Mouse (Mus musculus) heart, postnatal 36 days (tissue): ENCODE data around the gene Mpv17. TPM values are rescaled to one million over a fixed set of nuclear protein-coding genes. Genes with fewer than 3 reads are reported as not detected.

Experiments used
- DNase-seq, 2 experiments: peaks; one replicate each; pipeline ENCODE4 v3.0.0; 2021 to 2022
- intact Hi-C: fragments of 180-260 bp; cut with DNase I; formaldehyde crosslinking; loops from one replicate; pipeline ENCODE4 v1.15.1; 2025
- total RNA-seq, 2 experiments: library from RNA; stranded (reverse); gene quantifications; 2 replicates each; pipeline ENCODE4 v1.2.3; 2021

Gene Mpv17
- total RNA-seq, 2 experiments from 2014 or later: 50.7 to 52.0 TPM

- intact Hi-C loops: loop anchor here (5.0 kb wide), 1 partner anchor 102 kb away; the partner anchor contains the start of gene Ift172
- no peak for DNase-seq
Observed at GRCm38 (mm10) chr5:31190201-31190600, 36.1 kb upstream of the Mpv17 start.

GRCm38 (mm10) chr5:31188223-31188840, 34.3 kb upstream of the Mpv17 start:
- no peak for DNase-seq
- intact Hi-C loops: loop anchor here (5.0 kb wide), 1 partner anchor 139 kb away; no protein-coding TSS in a partner anchor

GRCm38 (mm10) chr5:31183678-31184077, 29.6 kb upstream of the Mpv17 start:
- no peak for DNase-seq
- intact Hi-C loops: no loop called here

- intact Hi-C loops: no loop called here
- DNase-seq: no peak
Observed at GRCm38 (mm10) chr5:31181183-31181770, 27.2 kb upstream of the Mpv17 start.

- peak; percentile 94 to 96 for DNase-seq
- intact Hi-C loops: loop anchor here (1.0 to 2.0 kb wide), 2 partner anchors 12 to 61 kb away; partner anchors contain the start of genes Gm9970 and Nrbp1
Observed at GRCm38 (mm10) chr5:31179766-31180630, 25.9 kb upstream of the Mpv17 start, which contains the start of the genes Gm29609 and Gtf3c2. Gm29609 (minus strand) TSS chr5:31179911. Gtf3c2 (minus strand) TSS chr5:31180144.

GRCm38 (mm10) chr5:31179301-31179765, 25.3 kb upstream of the Mpv17 start:
- intact Hi-C loops: loop anchor here (2.0 kb wide), 1 partner anchor 61 kb away; the partner anchor contains the start of genes Gm9970 and Nrbp1

GRCm38 (mm10) chr5:31168630-31169029, 14.6 kb upstream of the Mpv17 start:
- intact Hi-C loops: no loop called here
- DNase-seq: no peak

More at GRCm38 (mm10) chr5:31179301-31179765, 25.3 kb upstream of the Mpv17 start:
- no peak for DNase-seq

GRCm38 (mm10) chr5:31164878-31165277, 10.8 kb upstream of the Mpv17 start:
- intact Hi-C loops: no loop called here
- no peak for DNase-seq

- DNase-seq: no peak
- intact Hi-C loops: no loop called here
Observed at GRCm38 (mm10) chr5:31162462-31162861, 8.4 kb upstream of the Mpv17 start.

GRCm38 (mm10) chr5:31153516-31154151, 417 bp downstream of the Mpv17 start:
- intact Hi-C loops: loop anchor here (5.0 kb wide), 1 partner anchor 174 kb away; no protein-coding TSS in a partner anchor
- peak in 1 of 2 experiments; percentile 47 for DNase-seq

- intact Hi-C loops: loop anchor here (5.0 kb wide), 1 partner anchor 176 kb away; no protein-coding TSS in a partner anchor
- DNase-seq: peak in 1 of 2 experiments; percentile 40
Observed at GRCm38 (mm10) chr5:31151746-31152145, 2.3 kb downstream of the Mpv17 start.

- intact Hi-C loops: loop anchor here (5.0 kb wide), 1 partner anchor 178 kb away; no protein-coding TSS in a partner anchor
- no peak for DNase-seq
Observed at GRCm38 (mm10) chr5:31149781-31150180, 4.3 kb downstream of the Mpv17 start.

- DNase-seq: no peak
- intact Hi-C loops: no loop called here
Observed at GRCm38 (mm10) chr5:31138968-31139425, 15.1 kb downstream of the Mpv17 start.

GRCm38 (mm10) chr5:31138241-31138967, 15.6 kb downstream of the Mpv17 start, which contains the start of gene Ucn:
Ucn (minus strand) TSS chr5:31138829.
- intact Hi-C loops: no loop called here
- DNase-seq: no peak

- intact Hi-C loops: no loop called here
- DNase-seq: no peak
Observed at GRCm38 (mm10) chr5:31137658-31138057, 16.4 kb downstream of the Mpv17 start.

- intact Hi-C loops: no loop called here
- no peak for DNase-seq
Observed at GRCm38 (mm10) chr5:31136730-31137424, 17.2 kb downstream of the Mpv17 start.

- intact Hi-C loops: no loop called here
- DNase-seq: no peak
Observed at GRCm38 (mm10) chr5:31126050-31126449, 28.0 kb downstream of the Mpv17 start.

- intact Hi-C loops: no loop called here
- no peak for DNase-seq
Observed at GRCm38 (mm10) chr5:31123481-31123880, 30.6 kb downstream of the Mpv17 start.

- intact Hi-C loops: no loop called here
- no peak for DNase-seq
Observed at GRCm38 (mm10) chr5:31121111-31121510, 32.9 kb downstream of the Mpv17 start.
